Mouse (Mus musculus) thymus, adult 2 months (tissue): ENCODE results near the gene Oaz1. TPM values are rescaled to one million over a fixed set of nuclear protein-coding genes. Genes with fewer than 3 reads are reported as not detected.

Experiments
- DNase-seq: peaks from one replicate; pipeline ENCODE4 v3.0.0; 2021
- H3K27ac ChIP-seq: fragments of 200-500 bp; 2 replicates; pipeline ENCODE4 v1.5.1; 2012; ENCODE audit warnings: low read length, control low read depth; ENCODE audit not compliant: control insufficient read depth, insufficient read depth
- H3K27me3 ChIP-seq: fragments of 200-500 bp; 2 replicates; pipeline ENCODE4 v1.6.1; 2012; ENCODE audit warnings: mild to moderate bottlenecking, low read length, moderate library complexity, mixed read lengths; ENCODE audit not compliant: control insufficient read depth, insufficient read depth
- H3K36me3 ChIP-seq: fragments of 200-500 bp; 2 replicates; pipeline ENCODE4 v1.6.1; 2012; ENCODE audit warnings: mild to moderate bottlenecking, low read length, moderate library complexity; ENCODE audit not compliant: control insufficient read depth, insufficient read depth
- H3K4me1 ChIP-seq: fragments of 200-500 bp; replicated peaks from 2 replicates; pipeline ENCODE4 v1.6.1; 2012; ENCODE audit warnings: low read length; ENCODE audit not compliant: control insufficient read depth, insufficient read depth
- H3K4me3 ChIP-seq: fragments of 200-500 bp; 2 replicates; pipeline ENCODE4 v1.5.1; 2012; ENCODE audit warnings: mild to moderate bottlenecking, low read length, control low read depth, moderate library complexity; ENCODE audit not compliant: control insufficient read depth, insufficient read depth
- CTCF ChIP-seq: fragments of 200-500 bp; IDR thresholded peaks from 2 replicates; pipeline ENCODE4 v1.5.1; 2012; ENCODE audit warnings: mild to moderate bottlenecking, control low read depth, low read length, moderate library complexity, borderline replicate concordance; ENCODE audit not compliant: control insufficient read depth, poor library complexity, insufficient read depth; ENCODE audit errors: extremely low read depth
- POLR2A ChIP-seq: fragments of 200-500 bp; IDR thresholded peaks from 2 replicates; pipeline ENCODE4 v1.6.1; 2012; ENCODE audit warnings: mild to moderate bottlenecking, low read length, control low read depth, moderate library complexity; ENCODE audit not compliant: control insufficient read depth, poor library complexity, insufficient read depth; ENCODE audit errors: extremely low read depth
- WGBS: fragments of 180-500 bp; shearing (Covaris S2); methylation state at CpG from one replicate; pipeline ENCODE4 v1.1.7; 2018; 5-methylcytosine and 5-hydroxymethylcytosine counted together
- polyA plus RNA-seq: library from polyadenylated mRNA; depleted of rRNA; stranded (reverse); fragments of >200 nt; gene quantifications from 2 replicates; pipeline ENCODE4 v1.2.3, GENCODE M21; 2012; rRNA removed

Gene Oaz1
- polyA plus RNA-seq = 1,706 and 1,988 TPM in 2 replicates

DNA sequence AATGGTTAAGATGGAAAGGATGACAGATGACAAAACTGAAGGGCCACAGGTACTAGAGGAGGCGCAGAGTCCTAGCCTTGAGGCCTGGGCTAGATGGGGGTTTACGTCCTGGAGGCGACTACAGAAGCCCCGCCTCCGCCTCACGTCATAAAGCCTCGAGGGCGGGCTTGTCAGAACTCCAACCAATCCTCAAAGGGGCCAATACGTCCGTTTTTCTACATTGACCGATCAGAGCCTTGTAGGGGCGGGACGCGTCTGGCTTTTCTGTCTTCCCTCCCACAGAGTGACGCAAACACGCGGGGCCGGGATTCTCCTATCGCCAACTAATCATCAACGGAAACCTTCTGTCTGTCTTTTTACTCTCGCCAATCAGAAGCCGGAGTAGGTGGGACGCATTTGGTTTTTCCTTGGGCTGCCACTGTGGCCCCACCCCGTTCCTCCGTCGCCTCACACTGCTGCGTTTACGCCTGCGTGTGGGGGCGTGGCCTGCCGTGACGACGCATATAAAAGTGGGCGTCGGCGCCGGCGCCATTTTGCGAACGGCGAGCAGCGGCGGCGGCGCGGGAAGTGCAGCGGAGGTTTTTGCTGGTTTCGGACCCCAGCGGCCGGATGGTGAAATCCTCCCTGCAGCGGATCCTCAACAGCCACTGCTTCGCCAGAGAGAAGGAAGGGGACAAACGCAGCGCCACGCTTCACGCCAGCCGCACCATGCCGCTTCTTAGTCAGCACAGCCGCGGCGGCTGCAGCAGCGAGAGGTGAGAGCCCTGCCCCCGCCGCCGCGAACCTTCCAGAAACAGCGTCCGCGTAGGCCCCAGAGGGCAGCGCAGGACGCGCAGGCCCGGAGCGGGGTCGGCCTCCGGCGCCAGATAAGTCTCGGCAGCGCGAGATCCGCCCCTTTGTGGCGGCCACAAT is at the start of gene Oaz1:
Gene Oaz1, plus strand, starts transcription at position 506 of the 912 bp plus-strand sequence.
- WGBS = under 1% methylated on average over 82 of the region's 82 CpGs
- H3K4me1 ChIP-seq = peaks cover 21% of the 10 kb centered on the region
- 0 out of 2 replicates have a peak, but pooled peaks have one; percentile 44 for TF ChIP-seq CTCF
- TF ChIP-seq POLR2A = peak; percentile 78; the same call in 1 of the 2 replicates
- H3K4me3 ChIP-seq = peak within 1 kb of the TSS; percentile 78
- peaks cover 10% of the 10 kb centered on the region for H3K36me3 ChIP-seq
- no peaks in the 10 kb centered on the region for H3K27me3 ChIP-seq
- H3K27ac ChIP-seq = peak within 1 kb of the TSS; percentile 70
- peak; percentile 98 for DNase-seq

- Histone ChIP-seq H3K36me3 (peaks cover 50% of the 10 kb centered on the region), H3K27ac (no peak overlapping the region), H3K27me3 (no peaks in the 10 kb centered on the region), H3K4me3 (no peak overlapping the region), H3K4me1 (no peaks in the 10 kb centered on the region)
- TF ChIP-seq POLR2A (no peak), CTCF (no peak)
- 98% methylated on average over 5 of the region's 5 CpGs for WGBS
- DNase-seq = no peak
Measured at GRCm38 (mm10) chr10:80777123-80777522, 49.3 kb upstream of the Oaz1 start.

GRCm38 (mm10) chr10:80779565-80779964 is 46.9 kb upstream of the Oaz1 start:
- Histone ChIP-seq H3K4me3 (no peak overlapping the region), H3K4me1 (no peaks in the 10 kb centered on the region), H3K27me3 (no peaks in the 10 kb centered on the region), H3K27ac (no peak overlapping the region), H3K36me3 (peaks cover 53% of the 10 kb centered on the region)
- no peak for TF ChIP-seq POLR2A
- no peak for DNase-seq

GRCm38 (mm10) chr10:80784302-80784701 is 42.2 kb upstream of the Oaz1 start:
- H3K36me3 ChIP-seq = peaks cover 73% of the 10 kb centered on the region
- no peaks in the 10 kb centered on the region for H3K27me3 ChIP-seq
- 96% methylated on average over 2 of the region's 2 CpGs for WGBS
- DNase-seq = no peak
- TF ChIP-seq POLR2A (no peak), CTCF (no peak)
- no peaks in the 10 kb centered on the region for H3K4me1 ChIP-seq
- H3K27ac ChIP-seq = no peak overlapping the region
- H3K4me3 ChIP-seq = no peak overlapping the region

DNA sequence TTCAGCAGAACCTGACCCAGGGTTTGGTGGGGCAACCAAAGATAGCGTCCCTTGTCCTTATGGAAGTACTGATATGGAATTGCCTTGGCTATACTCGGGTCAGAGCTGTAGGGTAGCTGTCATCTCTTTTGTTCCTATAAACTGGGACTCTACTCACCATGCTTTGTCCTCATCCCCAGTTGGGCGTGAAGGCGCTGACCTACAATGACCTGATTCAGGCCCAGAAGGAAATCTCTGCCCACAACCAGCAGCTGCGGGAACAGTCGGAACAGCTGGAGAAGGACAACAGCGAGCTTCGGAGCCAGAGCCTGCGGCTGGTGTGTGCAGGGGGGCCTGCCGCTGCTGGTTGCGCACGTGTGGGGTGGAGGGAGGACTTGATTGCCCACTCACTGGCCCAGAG is 41.6 kb upstream of the Oaz1 start:
- no peak overlapping the region for H3K27ac ChIP-seq
- TF ChIP-seq CTCF = no peak
- no peak for TF ChIP-seq POLR2A
- 97% methylated on average over 12 of the region's 12 CpGs for WGBS
- H3K4me3 ChIP-seq = no peak overlapping the region
- H3K4me1 ChIP-seq = no peaks in the 10 kb centered on the region
- H3K27me3 ChIP-seq = no peaks in the 10 kb centered on the region
- H3K36me3 ChIP-seq = peaks cover 74% of the 10 kb centered on the region
- no peak for DNase-seq

- DNase-seq = no peak
- no peaks in the 10 kb centered on the region for H3K27me3 ChIP-seq
- no peak overlapping the region for H3K4me3 ChIP-seq
- no peaks in the 10 kb centered on the region for H3K4me1 ChIP-seq
- 97% methylated on average over 11 of the region's 11 CpGs for WGBS
- peaks cover 69% of the 10 kb centered on the region for H3K36me3 ChIP-seq
- H3K27ac ChIP-seq = no peak overlapping the region
- TF ChIP-seq POLR2A (no peak), CTCF (no peak)
Measured at GRCm38 (mm10) chr10:80785963-80786362, 40.5 kb upstream of the Oaz1 start.
